Mouse (Mus musculus): ENCODE results near the gene Uhrf1bp1l. TPM values are rescaled to one million over a fixed set of nuclear protein-coding genes. Genes with fewer than 3 reads are reported as not detected.
"Not testable (repeated sequence)": the region's sequence is repeated elsewhere in the genome, so short reads cannot be mapped to it uniquely, and the experiment has no call there.

Gene Uhrf1bp1l
- total RNA-seq (2021): 10 to 100 TPM; 15.2 to 15.3 TPM
- long read RNA-seq, experiment 1, full-length matches to known transcripts: 3 of 8 reads
- long read RNA-seq, experiment 1, partial matches to known transcripts: 1 of 8 reads
- long read RNA-seq, experiment 1, other reads (novel, unspliced or antisense): 4 of 8 reads
- long read RNA-seq, experiment 2, partial matches to known transcripts: 4 of 8 reads
- long read RNA-seq, experiment 2, other reads (novel, unspliced or antisense): 4 of 8 reads

DNA sequence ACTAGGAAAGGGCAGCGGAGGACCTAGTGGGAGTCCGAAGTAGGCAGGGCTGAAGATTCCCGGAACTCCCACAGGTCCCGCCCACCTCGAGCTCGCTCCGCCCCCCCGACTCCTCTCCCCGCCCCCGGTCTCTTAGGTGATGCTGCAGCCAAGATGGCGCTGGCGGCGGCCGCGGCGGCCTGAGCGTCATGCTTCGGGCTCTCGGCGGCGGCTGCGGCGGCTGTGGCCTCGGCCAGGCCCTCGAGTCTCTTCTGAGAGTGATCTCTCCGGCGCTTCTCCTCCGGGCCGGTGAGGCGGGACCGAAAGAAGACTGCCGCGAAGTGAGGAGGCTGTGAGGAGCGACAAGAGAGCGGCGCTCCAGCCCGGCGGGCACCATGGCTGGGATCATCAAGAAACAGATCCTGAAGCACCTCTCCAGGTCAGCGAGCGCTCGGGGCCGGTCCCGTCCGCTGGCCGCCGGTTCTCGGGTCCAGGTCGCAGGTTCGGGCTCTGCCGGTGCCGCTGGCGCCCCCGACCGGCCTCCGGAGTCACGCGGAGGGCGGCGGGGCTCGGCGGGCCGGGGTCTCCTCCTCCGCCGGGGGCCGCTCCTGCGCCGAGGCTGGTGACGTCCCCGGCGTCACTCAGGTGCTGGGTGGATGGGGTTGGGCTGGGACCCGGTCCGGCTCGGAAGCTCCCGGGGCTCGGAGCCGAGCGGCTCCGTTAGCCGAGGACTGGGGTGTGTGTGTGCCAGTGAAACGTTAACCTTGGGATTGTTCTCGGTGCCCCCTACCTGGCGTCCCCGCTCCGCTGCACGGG, at the start of gene Uhrf1bp1l:
Gene Uhrf1bp1l, plus strand, starts transcription at position 121 of the 795 bp plus-strand sequence.
- peak; percentile 90 for DNase-seq

DNA sequence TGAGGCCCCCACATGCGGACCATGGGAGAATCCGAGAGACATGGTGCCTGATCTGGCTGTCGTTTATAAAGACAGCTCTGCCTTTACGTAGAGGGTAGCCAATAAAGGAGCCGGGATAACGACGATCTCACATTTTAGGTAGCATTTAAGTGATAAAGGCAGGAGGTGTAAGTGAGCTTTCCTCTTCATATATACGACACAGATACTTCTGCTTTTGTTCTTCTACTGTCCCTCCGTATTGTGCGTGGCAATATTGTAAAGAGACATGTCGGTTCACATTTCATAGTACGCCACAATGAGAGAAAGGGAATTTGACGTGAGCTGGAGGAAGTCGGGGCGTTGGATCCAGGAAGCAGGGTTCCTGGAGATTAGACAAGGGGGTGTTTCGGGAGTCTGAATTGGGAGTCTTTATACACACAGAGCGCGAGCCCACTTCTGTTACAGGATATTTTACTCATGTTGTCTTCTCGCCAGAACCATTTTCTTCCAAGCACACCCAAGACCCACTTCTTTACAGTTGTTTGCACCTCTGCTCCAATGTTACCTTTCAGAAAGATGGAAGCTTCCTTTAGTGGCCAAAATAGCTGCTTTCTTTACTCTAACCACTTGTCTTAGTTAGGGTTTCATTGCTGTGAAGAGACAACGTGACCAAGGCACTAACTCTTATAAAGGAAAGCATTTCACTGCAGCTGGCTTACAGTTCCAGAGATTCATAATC, 49.4 kb upstream of the Uhrf1bp1l start:
- DNase-seq: no peak

- DNase-seq: not testable (repeated sequence)
Observed at GRCm38 (mm10) chr10:89696270-89696669, 48.5 kb upstream of the Uhrf1bp1l start.

DNA sequence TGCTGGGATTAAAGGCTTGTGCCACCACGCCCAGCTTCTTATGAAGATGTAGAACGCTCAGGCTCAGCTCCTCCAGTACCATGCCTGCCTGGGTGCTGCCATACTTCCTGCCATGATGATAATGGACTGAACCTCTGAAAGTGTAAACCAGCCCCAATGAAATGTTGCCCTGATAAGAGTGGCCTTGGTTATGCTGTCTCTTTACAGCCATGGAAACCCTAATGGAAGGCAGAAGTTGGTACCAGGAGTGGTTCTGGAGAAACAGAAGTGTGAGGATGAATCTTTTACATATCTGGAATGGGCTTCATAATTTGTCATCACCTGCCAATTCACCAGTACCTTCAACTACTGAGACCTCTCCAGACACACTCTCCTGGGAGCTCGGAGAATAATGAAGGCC, 46.8 kb upstream of the Uhrf1bp1l start:
- no peak for DNase-seq

DNA sequence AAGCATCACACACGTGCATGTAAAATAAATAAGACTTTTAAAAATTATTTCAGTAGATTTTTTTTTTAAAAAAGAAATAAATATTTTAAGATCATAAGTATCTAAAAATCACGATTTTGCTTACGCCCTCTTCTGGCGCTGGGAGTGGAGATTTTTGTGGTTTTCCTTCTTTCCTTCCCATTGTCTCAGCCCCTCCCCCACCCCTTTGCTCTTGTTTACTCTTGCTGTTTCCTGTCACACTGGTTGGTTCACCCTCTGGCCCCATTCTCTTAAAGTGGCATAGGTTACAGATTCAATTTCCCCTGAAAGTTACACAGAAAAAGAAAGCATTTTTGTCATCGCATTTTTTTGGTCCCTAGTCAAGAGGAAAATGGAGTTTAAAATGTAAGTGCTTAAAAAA, 41.7 kb upstream of the Uhrf1bp1l start:
- DNase-seq: no peak

- DNase-seq: no peak
Observed at GRCm38 (mm10) chr10:89707397-89707796, 37.4 kb upstream of the Uhrf1bp1l start.

- no peak for DNase-seq
Observed at GRCm38 (mm10) chr10:89708720-89709119, 36.1 kb upstream of the Uhrf1bp1l start.

- DNase-seq: no peak
Observed at GRCm38 (mm10) chr10:89714910-89715309, 29.9 kb upstream of the Uhrf1bp1l start.

- DNase-seq: no peak
Observed at GRCm38 (mm10) chr10:89720252-89720651, 24.5 kb upstream of the Uhrf1bp1l start.

DNA sequence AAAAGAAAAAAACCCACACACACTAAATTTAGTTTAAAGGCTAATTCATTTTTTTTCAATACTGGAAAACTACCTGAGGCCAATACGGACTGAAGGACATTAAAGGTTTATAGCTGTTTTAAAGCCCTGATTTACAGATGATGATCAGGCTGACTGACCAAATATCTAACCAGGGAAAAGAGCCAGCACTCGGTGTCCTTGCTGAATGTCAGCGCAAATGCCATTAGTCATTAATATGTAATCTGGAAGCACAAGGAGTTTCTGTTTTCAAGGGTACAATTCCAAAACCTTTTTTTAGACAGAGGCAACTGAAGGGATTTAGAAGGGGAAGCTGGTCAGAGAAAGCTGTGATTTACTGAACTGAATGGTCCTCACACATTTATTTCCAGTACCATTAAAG, 24.0 kb upstream of the Uhrf1bp1l start:
- DNase-seq: peak; percentile 23

- DNase-seq: peak; percentile 71
Observed at GRCm38 (mm10) chr10:89722247-89723195, 22.3 kb upstream of the Uhrf1bp1l start.

DNA sequence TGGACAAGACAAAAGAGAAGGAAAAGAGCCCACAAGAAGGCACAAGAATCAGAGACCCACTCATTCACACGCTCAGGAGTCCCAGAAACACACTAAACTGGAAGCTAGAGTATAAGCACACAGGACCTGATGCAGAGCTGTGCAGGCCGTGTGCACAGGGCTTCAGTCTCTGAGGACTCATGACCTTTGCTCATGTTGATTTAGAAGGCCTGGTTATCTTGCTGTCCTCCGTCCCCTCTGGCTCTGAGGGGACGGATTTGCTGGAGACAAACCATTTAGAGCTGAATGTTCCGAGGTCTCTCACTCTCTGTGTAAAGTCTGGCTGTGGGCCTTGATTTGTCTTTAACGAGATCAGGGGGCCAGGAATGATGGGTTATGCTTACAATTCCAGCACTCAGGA, 14.4 kb upstream of the Uhrf1bp1l start:
- no peak for DNase-seq

- DNase-seq: no peak
Observed at GRCm38 (mm10) chr10:89731341-89731740, 13.4 kb upstream of the Uhrf1bp1l start.

DNA sequence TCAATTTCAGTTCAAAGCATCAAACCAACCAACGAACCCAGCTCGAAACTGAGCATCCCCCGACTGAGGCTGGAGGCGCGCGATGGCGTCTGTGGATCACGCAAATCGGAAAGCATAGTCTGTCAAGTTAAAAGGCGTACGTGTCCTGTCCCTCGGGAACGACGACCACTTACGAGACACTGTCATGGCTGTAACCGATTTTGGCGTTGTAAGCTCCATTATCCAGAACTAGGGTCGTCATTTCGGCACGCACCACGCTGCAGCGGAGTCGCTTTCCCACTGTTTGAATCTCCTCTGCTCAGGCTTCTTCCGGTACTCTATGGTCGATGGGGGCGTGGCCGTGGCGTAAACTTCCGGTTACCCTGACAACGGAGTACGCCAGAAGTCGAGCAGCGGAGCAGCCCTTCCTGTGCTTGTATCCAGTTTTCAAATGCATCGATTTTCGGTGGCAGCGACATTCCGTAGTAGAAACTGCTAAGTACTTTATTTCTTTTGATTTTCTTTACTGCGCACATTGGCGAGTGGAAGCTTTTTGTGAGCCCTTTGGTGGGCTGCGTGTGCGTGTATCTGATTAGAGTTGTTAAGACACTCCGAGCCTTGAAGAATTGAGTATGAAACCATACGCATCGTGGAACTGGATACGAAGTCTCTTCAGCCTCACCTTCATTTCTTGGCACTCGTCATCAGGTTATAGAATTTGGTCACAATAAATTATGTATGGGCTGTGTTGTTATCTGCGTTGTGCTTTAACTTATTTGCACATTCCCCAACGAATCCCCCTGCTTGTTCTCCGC, 12.6 kb upstream of the Uhrf1bp1l start, which contains the start of gene Actr6:
Gene Actr6, minus strand, starts transcription at position 295 of the 794 bp plus-strand sequence.
- peak; percentile 89 for DNase-seq

DNA sequence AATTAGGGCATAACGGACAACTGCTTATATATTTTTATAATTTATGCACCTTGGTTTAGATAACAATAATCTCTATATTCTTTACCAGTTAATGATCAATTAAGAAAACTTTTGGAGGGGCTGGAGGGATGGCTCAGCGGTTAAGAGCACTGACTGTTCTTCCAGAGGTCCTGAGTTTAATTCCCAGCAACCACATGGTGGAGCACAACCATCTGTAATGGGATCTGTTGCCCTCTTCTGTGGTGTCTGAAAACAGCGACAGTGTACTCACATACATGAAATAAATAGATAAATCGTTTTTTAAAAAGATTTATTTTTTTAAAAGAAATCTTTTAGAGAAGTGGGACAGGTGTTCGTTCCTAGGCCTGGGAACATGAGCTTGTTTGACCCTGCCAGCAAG, 7.7 kb upstream of the Uhrf1bp1l start:
- DNase-seq: no peak

DNA sequence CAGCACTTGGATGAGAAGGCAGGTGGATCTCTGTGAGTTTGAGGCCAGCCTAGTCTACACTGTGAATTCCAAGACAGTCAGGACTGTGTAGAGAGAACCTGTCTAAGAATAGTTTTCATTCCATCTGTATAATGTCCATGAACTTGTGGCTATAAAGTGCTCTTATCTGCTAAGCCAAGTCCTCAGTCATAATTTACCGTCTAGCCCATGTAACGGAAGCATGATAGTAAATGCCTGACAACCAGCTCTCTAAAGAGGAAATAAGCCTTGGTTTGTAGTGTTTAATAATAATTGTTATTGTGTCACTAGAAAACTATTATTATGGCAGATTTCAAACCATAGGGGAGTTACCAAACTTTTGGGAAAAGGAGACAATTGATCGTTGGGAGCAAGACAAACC, 6.9 kb upstream of the Uhrf1bp1l start:
- DNase-seq: no peak

DNA sequence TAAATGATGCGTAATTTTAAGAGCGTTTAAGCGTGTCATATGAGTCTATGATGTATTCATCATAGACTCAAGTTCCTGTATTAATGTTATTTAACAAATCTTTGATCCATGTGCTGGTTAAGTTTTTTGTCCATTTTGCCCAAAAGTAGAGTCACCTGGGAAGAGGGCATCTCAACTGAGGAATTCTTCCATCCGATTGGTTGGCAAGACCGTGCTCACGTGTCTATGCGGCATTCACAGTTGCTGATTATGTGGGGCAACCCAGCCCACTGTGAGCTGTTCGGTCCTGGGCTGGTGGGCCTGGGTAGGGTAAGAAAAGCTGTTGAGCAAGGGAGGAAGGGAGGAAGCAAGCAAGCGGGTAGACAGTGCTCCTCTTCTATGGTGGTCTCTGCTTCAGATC, 6.4 kb upstream of the Uhrf1bp1l start:
- no peak for DNase-seq

DNA sequence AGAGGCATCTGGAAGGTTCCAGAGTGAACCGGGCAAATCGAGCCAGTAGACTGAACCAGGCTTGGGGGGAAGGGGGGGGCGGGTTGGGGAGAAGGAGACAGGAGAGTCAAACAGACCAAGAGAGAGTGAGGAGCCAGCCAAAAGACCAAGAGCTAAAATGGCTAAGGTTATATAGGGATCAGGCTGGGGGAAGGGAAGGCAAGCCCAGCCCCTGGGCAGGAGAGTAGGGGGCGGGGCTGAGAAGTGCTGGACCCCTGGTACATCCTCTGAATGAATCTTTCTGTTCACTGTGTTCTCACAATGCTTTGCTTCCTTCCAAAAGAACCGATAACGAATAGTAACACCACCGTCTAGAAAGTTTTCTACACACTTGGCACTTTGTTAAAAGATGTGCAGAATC, 5.1 kb upstream of the Uhrf1bp1l start:
- DNase-seq: no peak

DNA sequence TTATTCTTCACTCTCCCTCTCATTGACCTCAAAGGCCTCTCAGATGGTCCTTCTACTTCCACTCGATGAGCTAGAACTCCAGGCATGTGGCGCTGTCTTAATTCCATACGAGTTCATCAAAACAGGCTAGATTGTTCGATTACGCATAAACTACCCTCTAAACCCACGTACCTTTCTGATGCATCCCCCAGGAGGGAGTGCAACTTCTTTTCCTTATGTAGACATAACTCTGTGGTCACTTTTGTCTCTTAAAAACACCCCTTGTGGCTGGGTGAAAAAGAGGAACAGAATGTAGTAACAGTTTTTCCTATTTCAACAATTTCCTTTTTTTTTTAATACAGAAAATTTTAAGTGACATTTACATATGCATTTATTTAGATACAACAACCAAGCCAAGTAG, 3.8 kb upstream of the Uhrf1bp1l start:
- no peak for DNase-seq

- DNase-seq: no peak
Observed at GRCm38 (mm10) chr10:89743266-89743665, 1.5 kb upstream of the Uhrf1bp1l start.

DNA sequence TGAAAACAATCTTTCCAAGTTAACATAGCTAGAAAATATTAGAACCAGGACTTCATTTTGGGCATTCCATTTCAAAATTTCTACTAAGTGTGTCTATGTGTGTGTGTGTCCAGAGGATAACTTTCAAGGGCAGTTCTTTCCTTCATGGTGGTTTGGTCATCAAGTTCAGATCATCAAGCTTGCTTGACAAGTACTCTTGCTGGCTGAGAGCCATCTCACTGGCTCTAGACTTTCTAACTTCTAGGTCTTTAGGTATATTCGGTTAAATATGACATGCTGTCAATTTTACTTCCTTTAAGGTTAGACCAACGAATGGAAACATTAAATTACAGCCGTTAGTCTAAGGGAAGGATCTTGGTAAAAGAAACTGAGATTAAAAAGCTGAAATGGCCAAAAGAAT, 450 bp upstream of the Uhrf1bp1l start:
- no peak for DNase-seq
